Mouse (Mus musculus): ENCODE measurements at regions not wholly inside any gene's neighbourhood (a gene's known extent, or its start where the extent isn't known, plus 50 kb on each side); places are given as distances from the start of the nearest gene placed in this dataset.
A peak's percentile ranks its signal among the peaks of the same experiment; 100 is the strongest.

- WGBS, result 43% methylated on average over 7 of the region's 7 CpGs
- H3K27ac ChIP-seq (replicated peaks), result peak overlapping the region; percentile 54
- H3K27me3 ChIP-seq, result 0 out of 2 replicates have a peak, but pooled peaks cover 9% of the 10 kb centered on the region
- H3K9me3 ChIP-seq, result no peaks in the 10 kb centered on the region
- peaks cover 33% of the 10 kb centered on the region for H3K4me1 ChIP-seq (replicated peaks)
- ATAC-seq (ENCODE audit: low FRiP score, low read depth), result no peak
- no peak overlapping the region for H3K4me2 ChIP-seq
- no peaks in the 10 kb centered on the region for H3K36me3 ChIP-seq
- no peak overlapping the region for H3K9ac ChIP-seq
- no peak overlapping the region for H3K4me3 ChIP-seq
Observed at GRCm38 (mm10) chr19:15669541-15669940, 277.6 kb downstream of the Psat1 start.

- peaks cover 38% of the 10 kb centered on the region for H3K4me1 ChIP-seq (replicated peaks)
- H3K27ac ChIP-seq (replicated peaks), result peak overlapping the region; percentile 16; the same call in 1 of the 2 replicates
- H3K4me3 ChIP-seq, result no peak overlapping the region
- 0 out of 2 replicates have a peak, but pooled peaks cover 6% of the 10 kb centered on the region for H3K27me3 ChIP-seq
- no peak for ATAC-seq (ENCODE audit: low FRiP score, low read depth)
- H3K9me3 ChIP-seq, result no peaks in the 10 kb centered on the region
- H3K36me3 ChIP-seq, result no peaks in the 10 kb centered on the region
- H3K9ac ChIP-seq, result no peak overlapping the region
- no peak overlapping the region for H3K4me2 ChIP-seq
Observed at GRCm38 (mm10) chr19:15668624-15669016, 278.5 kb downstream of the Psat1 start.

GRCm38 (mm10) chr19:15667889-15668623, 279.1 kb downstream of the Psat1 start:
- WGBS, result 21% methylated on average over 13 of the region's 13 CpGs
- no peak overlapping the region for H3K4me3 ChIP-seq
- no peaks in the 10 kb centered on the region for H3K36me3 ChIP-seq
- H3K4me1 ChIP-seq (replicated peaks), result peaks cover 38% of the 10 kb centered on the region
- H3K27me3 ChIP-seq, result 0 out of 2 replicates have a peak, but pooled peaks cover 6% of the 10 kb centered on the region
- peak overlapping the region; percentile 16; the same call in 1 of the 2 replicates for H3K27ac ChIP-seq (replicated peaks)
- H3K9ac ChIP-seq, result no peak overlapping the region
- H3K4me2 ChIP-seq, result no peak overlapping the region
- peak; percentile 51; the same call in 1 of the 2 replicates for ATAC-seq (ENCODE audit: low FRiP score, low read depth)
- H3K9me3 ChIP-seq, result no peaks in the 10 kb centered on the region

GRCm38 (mm10) chr19:15663659-15664255, 283.4 kb downstream of the Psat1 start:
- Histone ChIP-seq H3K9ac (no peak overlapping the region), H3K27ac (replicated peaks) (no peak overlapping the region)

GRCm38 (mm10) chr19:15658611-15659010, 288.5 kb downstream of the Psat1 start:
- no peak for ATAC-seq (ENCODE audit: low FRiP score, low read depth)
- Histone ChIP-seq H3K4me1 (replicated peaks) (peaks cover under 1% of the 10 kb centered on the region; the same call in 1 of the 2 replicates), H3K36me3 (no peaks in the 10 kb centered on the region), H3K27ac (replicated peaks) (no peak overlapping the region), H3K9ac (no peak overlapping the region), H3K4me3 (no peak overlapping the region), H3K27me3 (0 out of 2 replicates have a peak, but pooled peaks cover 8% of the 10 kb centered on the region), H3K4me2 (no peak overlapping the region), H3K9me3 (no peaks in the 10 kb centered on the region)
- 51% methylated on average over 1 of the region's 1 CpGs for WGBS

More at GRCm38 (mm10) chr19:15663659-15664255, 283.4 kb downstream of the Psat1 start:
- H3K4me3 ChIP-seq, result no peak overlapping the region
- H3K9me3 ChIP-seq, result no peaks in the 10 kb centered on the region
- 0 out of 2 replicates have a peak, but pooled peaks cover 13% of the 10 kb centered on the region for H3K27me3 ChIP-seq
- WGBS, result 34% methylated on average over 3 of the region's 3 CpGs
- no peak for ATAC-seq (ENCODE audit: low FRiP score, low read depth)
- H3K36me3 ChIP-seq, result no peaks in the 10 kb centered on the region
- no peak overlapping the region for H3K4me2 ChIP-seq
- H3K4me1 ChIP-seq (replicated peaks), result peaks cover 25% of the 10 kb centered on the region

- H3K36me3 ChIP-seq, result no peaks in the 10 kb centered on the region
- 0 out of 2 replicates have a peak, but pooled peaks cover 10% of the 10 kb centered on the region for H3K27me3 ChIP-seq
- H3K9ac ChIP-seq, result no peak overlapping the region
- no peak overlapping the region for H3K4me3 ChIP-seq
- no peaks in the 10 kb centered on the region for H3K4me1 ChIP-seq (replicated peaks)
- H3K4me2 ChIP-seq, result no peak overlapping the region
- H3K9me3 ChIP-seq, result no peaks in the 10 kb centered on the region
- WGBS, result 87% methylated on average over 1 of the region's 1 CpGs
- no peak overlapping the region for H3K27ac ChIP-seq (replicated peaks)
- no peak for ATAC-seq (ENCODE audit: low FRiP score, low read depth)
Observed at GRCm38 (mm10) chr19:15657846-15658245, 289.3 kb downstream of the Psat1 start.

GRCm38 (mm10) chr19:15649368-15649767, 297.8 kb downstream of the Psat1 start:
- H3K27ac ChIP-seq (replicated peaks), result no peak overlapping the region
- H3K4me3 ChIP-seq, result no peak overlapping the region
- no peaks in the 10 kb centered on the region for H3K9me3 ChIP-seq
- WGBS, result 24% methylated on average over 4 of the region's 4 CpGs
- no peaks in the 10 kb centered on the region for H3K36me3 ChIP-seq
- peaks cover 6% of the 10 kb centered on the region; the same call in 1 of the 2 replicates for H3K27me3 ChIP-seq
- ATAC-seq (ENCODE audit: low FRiP score, low read depth), result no peak
- no peak overlapping the region for H3K4me2 ChIP-seq
- no peak overlapping the region for H3K9ac ChIP-seq
- 0 out of 2 replicates have a peak, but pooled peaks cover 3% of the 10 kb centered on the region for H3K4me1 ChIP-seq (replicated peaks)

- peaks cover 3% of the 10 kb centered on the region; the same call in 1 of the 2 replicates for H3K27me3 ChIP-seq
- no peaks in the 10 kb centered on the region for H3K9me3 ChIP-seq
- H3K4me3 ChIP-seq, result no peak overlapping the region
- no peak overlapping the region for H3K27ac ChIP-seq (replicated peaks)
- no peak overlapping the region for H3K9ac ChIP-seq
- H3K4me1 ChIP-seq (replicated peaks), result 0 out of 2 replicates have a peak, but pooled peaks cover 3% of the 10 kb centered on the region
- WGBS, result 20% methylated on average over 5 of the region's 5 CpGs
- no peak overlapping the region for H3K4me2 ChIP-seq
- H3K36me3 ChIP-seq, result no peaks in the 10 kb centered on the region
- peak; percentile 74 for ATAC-seq (ENCODE audit: low FRiP score, low read depth)
Observed at GRCm38 (mm10) chr19:15647313-15647712, 299.8 kb downstream of the Psat1 start.

- Histone ChIP-seq H3K4me3 (no peak overlapping the region), H3K9me3 (no peaks in the 10 kb centered on the region), H3K36me3 (no peaks in the 10 kb centered on the region), H3K4me1 (replicated peaks) (0 out of 2 replicates have a peak, but pooled peaks cover 3% of the 10 kb centered on the region), H3K27ac (replicated peaks) (no peak overlapping the region), H3K4me2 (no peak overlapping the region), H3K9ac (no peak overlapping the region), H3K27me3 (peaks cover 3% of the 10 kb centered on the region; the same call in 1 of the 2 replicates)
- no peak for ATAC-seq (ENCODE audit: low FRiP score, low read depth)
- WGBS, result 70% methylated on average over 4 of the region's 4 CpGs
Observed at GRCm38 (mm10) chr19:15644786-15645185, 302.4 kb downstream of the Psat1 start.

- 16% methylated on average over 6 of the region's 6 CpGs for WGBS
- peak; percentile 70; the same call in 1 of the 2 replicates for ATAC-seq (ENCODE audit: low FRiP score, low read depth)
- H3K9ac ChIP-seq, result no peak overlapping the region
- no peaks in the 10 kb centered on the region for H3K9me3 ChIP-seq
- H3K27ac ChIP-seq (replicated peaks), result no peak overlapping the region
- no peaks in the 10 kb centered on the region for H3K36me3 ChIP-seq
- no peak overlapping the region for H3K4me2 ChIP-seq
- H3K4me3 ChIP-seq, result no peak overlapping the region
- 0 out of 2 replicates have a peak, but pooled peaks cover 4% of the 10 kb centered on the region for H3K27me3 ChIP-seq
- H3K4me1 ChIP-seq (replicated peaks), result peaks cover 19% of the 10 kb centered on the region
Observed at GRCm38 (mm10) chr19:15617233-15617915, 329.8 kb downstream of the Psat1 start.

- WGBS, result 21% methylated on average over 19 of the region's 19 CpGs
- Histone ChIP-seq H3K36me3 (no peaks in the 10 kb centered on the region), H3K4me3 (no peak overlapping the region), H3K4me2 (peak overlapping the region; percentile 1; the same call in 1 of the 2 replicates), H3K4me1 (replicated peaks) (peaks cover 33% of the 10 kb centered on the region), H3K27ac (replicated peaks) (no peak overlapping the region), H3K9ac (no peak overlapping the region), H3K9me3 (no peaks in the 10 kb centered on the region), H3K27me3 (0 out of 2 replicates have a peak, but pooled peaks cover 4% of the 10 kb centered on the region)
- ATAC-seq (ENCODE audit: low FRiP score, low read depth), result peak; percentile 71
Observed at GRCm38 (mm10) chr19:15614648-15615561, 332.2 kb downstream of the Psat1 start.

All from hindbrain, embryonic 15.5 days (tissue).